Mouse (Mus musculus): ENCODE data around the gene Pcsk7.

Pcsk7 gene

GRCm38 (mm10) chr9:45939794-45940193 is 33.5 kb downstream of the Pcsk7 start:
- DNase-seq, result no peak

DNA sequence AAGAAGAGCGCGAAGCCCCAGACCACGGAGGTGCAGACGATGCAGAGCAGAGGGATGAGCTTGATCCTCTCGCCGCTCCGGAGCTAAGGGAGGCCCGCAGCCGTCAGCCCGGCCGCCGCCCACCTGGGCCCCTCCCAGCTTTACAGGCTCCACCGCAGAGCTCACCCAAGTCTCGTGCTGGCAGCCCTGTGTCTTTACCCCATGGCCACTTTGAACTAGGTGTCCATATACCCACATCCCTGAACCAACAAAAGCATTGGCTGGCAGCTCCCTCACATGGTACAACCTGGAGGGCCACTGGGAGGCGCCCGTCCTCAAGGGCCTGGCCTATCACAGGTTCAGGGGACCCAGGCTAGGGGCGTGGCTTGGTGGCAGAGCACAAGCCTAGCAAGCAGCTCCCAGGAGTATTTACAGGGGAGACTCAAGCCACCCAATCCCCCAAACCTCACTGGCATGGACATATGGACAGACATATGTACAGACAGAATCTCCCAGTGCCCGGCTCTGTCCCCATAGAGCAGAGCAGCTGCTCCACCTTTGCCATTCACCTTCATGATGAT is 35.1 kb downstream of the Pcsk7 start:
- DNase-seq, result no peak

DNA sequence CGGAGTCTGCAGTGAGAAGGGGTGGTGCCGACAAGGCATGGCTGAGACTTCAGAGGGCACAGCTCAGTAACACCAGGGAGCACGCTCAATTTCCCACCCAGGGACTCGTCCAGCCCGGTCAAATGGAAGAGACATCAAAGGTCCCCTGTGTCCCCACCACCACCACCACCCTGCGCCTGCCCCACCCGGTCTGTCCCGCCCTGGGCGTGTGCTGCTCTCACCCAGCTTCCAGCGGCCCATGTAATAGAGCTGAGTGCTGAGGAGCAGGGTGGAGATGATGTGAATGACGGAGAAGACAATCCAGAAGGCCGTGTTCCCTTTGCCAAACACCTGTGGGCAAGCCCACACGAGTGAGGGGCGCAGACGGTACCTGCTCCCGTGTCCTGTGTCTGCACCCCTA is 36.2 kb downstream of the Pcsk7 start:
- no peak for DNase-seq

GRCm38 (mm10) chr9:45942916-45943315 is 36.6 kb downstream of the Pcsk7 start:
- no peak for DNase-seq

DNA sequence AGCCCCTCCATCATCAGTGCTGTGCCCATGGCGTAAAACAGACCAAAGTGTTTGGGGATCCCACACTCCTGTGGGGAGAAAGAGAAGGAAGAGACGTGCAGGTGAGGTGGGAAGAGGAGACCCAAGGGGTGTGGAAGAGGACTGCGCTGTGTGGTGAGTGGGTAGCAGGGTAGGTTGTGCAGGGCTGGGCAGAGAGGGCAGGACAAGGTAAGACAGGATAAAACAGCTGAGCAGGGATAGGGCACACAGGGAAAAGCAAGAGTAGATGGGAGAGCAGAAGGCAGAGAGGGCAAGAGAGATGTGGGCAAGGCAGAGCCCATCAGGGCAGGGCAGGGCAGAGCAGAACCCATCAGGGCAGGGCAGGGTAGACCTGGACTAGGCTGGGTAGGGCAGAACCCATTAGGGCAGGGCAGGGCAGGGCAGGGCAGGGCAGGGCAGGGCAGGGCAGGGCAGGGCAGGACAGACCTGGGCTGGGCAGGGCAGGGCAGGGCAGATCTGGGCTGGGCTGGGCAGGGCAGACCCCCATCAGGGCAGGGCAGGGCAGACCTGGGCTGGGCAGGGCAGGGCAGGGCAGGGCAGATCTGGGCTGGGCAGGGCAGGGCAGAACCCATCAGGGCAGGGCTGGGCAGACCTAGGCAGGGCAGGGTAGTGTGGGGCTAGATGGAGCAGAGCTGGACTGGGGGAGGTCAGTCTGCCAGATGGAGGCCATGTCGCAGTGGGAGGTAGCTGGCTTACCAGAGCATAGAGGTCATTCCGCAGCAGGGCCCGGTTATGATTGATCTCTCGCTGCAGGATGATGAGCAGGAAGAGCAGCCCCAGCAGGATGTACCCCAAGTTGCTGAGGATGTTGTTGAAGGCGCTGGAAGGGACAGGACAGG is 37.6 kb downstream of the Pcsk7 start:
- no peak for DNase-seq

- DNase-seq, result no peak
These were observed 38.5 kb downstream of the Pcsk7 start for GRCm38 (mm10) chr9:45944506-45945400.

GRCm38 (mm10) chr9:45945721-45946120 is 39.4 kb downstream of the Pcsk7 start:
- no peak for DNase-seq

- no peak for DNase-seq
These were observed 40.0 kb downstream of the Pcsk7 start for GRCm38 (mm10) chr9:45946182-45946871.

- no peak for DNase-seq
These were observed 40.5 kb downstream of the Pcsk7 start for GRCm38 (mm10) chr9:45946872-45947183.

- DNase-seq, result no peak
These were observed 45.8 kb downstream of the Pcsk7 start for GRCm38 (mm10) chr9:45952057-45952456.

DNA sequence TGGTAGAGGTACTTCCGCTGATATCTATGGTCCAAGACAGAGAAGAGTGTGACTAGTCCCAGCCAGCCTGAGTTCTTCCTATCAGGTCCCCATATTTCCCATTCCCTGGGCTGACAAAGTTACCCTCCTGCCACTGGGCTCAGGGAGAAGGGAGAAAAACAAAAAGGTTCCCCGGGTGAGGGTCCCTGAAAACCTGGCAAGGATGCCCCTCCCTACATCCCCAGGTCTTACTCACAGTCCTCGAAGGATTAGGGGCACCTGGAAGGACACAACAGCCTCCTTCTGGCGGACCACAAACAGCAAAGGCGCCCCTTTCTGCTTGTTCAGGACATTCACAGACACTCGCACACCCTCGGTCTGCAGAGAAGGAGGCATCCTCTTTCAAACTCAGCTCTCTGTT is 46.6 kb downstream of the Pcsk7 start:
- DNase-seq, result no peak

DNA sequence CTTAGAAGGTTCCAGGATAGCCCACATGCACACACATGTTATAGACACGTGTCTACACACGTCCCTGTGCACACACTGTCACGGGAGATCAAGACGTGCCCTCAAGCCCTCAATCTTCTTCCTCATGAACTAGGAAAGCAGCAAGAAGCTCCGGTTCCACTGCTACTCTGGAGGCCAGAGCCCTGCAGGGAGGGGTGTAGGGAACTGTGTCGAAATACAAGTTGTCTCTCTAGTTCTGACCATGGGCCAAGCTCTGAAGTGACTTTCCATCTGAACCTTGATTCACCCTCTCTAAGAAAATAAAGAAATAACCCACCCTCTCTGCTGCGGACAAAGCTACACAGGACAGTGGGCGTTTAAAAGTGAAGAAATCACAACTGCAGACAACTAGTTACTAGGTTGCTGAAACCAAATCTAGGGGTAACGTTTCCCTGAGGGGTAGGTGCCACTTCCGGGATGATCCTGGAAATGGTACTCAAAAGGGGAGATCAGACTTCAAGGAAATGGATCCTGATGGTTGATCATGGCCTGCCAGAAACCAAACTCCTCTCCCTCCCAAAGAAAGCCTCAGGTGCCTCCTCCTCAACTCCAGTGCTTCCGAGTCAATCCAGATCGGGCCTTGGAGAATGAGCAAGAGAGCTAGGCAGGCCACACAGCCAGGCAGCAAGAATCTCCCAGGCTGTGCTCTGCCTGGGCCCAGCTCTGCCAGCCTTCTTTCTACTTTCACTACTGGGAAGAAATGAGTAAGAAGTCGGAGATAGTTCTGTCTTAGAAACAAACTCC is 47.4 kb downstream of the Pcsk7 start:
- DNase-seq, result no peak

GRCm38 (mm10) chr9:45954294-45955106 is 48.2 kb downstream of the Pcsk7 start:
- DNase-seq, result no peak

DNA sequence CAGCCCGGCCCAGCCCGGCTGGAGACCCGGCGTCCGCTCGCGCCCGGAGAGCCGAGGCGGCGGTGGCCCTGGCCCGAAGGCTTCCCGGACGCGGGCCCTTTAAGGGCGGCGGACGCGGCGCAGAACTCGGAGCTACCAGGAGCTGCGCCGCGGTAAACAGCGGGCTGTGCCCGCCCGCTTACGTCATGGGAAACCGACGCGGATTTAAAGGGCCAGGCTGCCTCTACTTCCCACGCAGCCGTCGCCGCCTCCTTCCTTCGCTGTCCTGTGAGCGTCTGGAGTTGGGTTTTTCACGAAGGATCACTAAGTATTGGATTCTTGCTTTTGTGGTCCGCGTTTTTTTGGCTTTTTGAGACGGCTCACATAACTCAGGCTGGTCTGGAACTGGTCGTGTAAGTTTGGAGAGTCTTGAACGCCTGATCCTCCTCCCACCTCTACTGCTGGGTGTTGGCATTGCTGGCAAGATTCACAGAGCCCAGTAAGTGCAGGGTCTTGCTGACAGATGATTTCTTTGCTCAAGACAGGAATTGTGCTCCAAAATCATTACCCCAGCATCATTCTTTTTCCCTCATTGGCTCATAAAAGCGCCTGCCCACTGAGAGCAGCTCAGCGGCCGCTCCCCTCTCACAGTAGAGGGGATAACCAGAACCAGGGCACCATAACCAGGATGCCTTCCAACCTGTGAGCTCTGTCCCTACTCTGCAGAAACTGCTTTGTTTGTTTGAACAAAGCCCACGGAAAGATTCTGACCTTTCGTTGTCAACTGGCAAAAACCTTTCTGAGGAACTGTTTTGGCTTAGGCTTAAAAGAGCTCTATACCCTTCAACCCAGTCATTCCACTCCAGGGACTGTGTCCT is 49.0 kb downstream of the Pcsk7 start, which contains the start of gene Sidt2:
TSS of gene Sidt2 (minus strand) at position 152 of the 857 bp plus-strand sequence.
- DNase-seq, result peak; percentile 91

DNA sequence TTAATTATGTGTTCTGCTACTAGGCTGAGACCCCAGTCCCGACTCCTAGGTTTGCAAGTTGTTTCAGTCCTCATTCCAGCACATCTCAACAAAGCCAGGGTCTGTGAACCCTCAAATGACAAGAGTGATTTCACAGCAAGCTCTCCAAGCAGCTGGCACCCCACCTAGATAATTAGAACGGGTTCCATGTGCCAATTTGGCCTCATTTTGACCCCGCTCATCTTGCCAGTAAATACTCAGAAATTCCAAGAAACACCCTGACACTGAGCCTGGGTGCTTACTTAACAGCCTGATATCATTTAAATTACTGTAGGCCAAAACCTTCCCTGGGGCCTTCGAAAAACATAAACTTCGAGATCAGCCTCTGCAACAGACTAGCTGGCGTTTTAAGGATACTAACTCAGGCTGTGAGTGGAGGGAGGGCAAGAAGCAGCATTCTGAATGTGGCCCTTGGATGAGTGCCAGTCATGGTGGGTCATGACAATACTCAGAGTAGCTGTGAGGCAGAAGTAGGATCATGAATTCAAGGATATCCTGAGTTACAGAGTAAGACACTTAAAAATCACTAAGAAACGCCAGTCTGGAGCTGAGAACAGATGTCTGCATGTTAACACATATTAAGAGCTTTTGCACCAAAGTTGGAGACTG is 51.9 kb downstream of the Pcsk7 start:
- no peak for DNase-seq

GRCm38 (mm10) chr9:45958851-45959250 is 52.6 kb downstream of the Pcsk7 start:
- DNase-seq, result no peak

DNA sequence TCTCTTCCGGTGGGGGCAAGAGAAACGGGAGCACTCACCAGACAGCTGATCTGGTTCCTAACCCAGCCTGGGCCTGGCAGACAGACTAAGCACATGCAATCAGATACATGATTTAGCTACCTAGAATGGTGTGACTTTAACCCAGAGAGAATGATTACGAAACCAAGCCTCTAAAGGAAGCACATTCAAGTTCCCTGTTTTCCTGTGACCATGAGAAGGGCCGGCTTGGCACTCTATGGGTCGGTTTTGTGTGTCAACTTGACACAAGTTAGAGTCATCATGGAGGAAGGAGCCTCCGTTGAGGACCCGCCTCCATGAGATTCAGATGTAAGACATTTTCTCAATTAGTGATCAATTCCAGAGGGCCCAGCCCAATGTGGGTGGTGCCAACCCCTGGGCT is 53.4 kb downstream of the Pcsk7 start:
- DNase-seq, result no peak

- no peak for DNase-seq
These were observed 55.6 kb downstream of the Pcsk7 start for GRCm38 (mm10) chr9:45961855-45962254.

- DNase-seq, result no peak
These were observed 57.3 kb downstream of the Pcsk7 start for GRCm38 (mm10) chr9:45963577-45963976.

GRCm38 (mm10) chr9:45976884-45977283 is 70.6 kb downstream of the Pcsk7 start:
- no peak for DNase-seq

Measured in right cerebral cortex, postnatal 25 days (tissue).